Mouse (Mus musculus): Measurements from ENCODE around the gene Gm7138. TPM values are rescaled to one million over a fixed set of nuclear protein-coding genes. Genes with fewer than 3 reads are reported as not detected.
"Not testable (repeated sequence)": the region's sequence is repeated elsewhere in the genome, so short reads cannot be mapped to it uniquely, and the experiment has no call there.

Gm7138 gene
- not detected in 2 replicates for polyA plus RNA-seq (2012; rRNA removed)
- polyA plus RNA-seq (2014; fragmentation: Nextera tagmentation; extraction: Ambion mirVana) = not detected in 2 replicates

- WGBS = 25% methylated on average over 1 of the region's 1 CpGs
- ATAC-seq (ENCODE audit: low FRiP score, low read depth); H3K9me3 ChIP-seq (ENCODE audit: control insufficient read depth, low read length); DNase-seq (ENCODE audit: low spot score); H3K4me1 ChIP-seq (ENCODE audit: control insufficient read depth, insufficient read depth, low read length); H3K4me3 ChIP-seq (replicated peaks; ENCODE audit: low read length); H3K9ac ChIP-seq (ENCODE audit: low read depth, low read length, severe bottlenecking); H3K4me2 ChIP-seq (replicated peaks; ENCODE audit: low read depth, low read length, severe bottlenecking); H3K36me3 ChIP-seq (ENCODE audit: control insufficient read depth, insufficient read depth, low read length); H3K27me3 ChIP-seq (ENCODE audit: control insufficient read depth, insufficient read depth, low read length); H3K27ac ChIP-seq (replicated peaks; ENCODE audit: low read depth, low read length): not testable (repeated sequence)
These were observed at the start of gene Gm7138 for GRCm38 (mm10) chr10:77776844-77777243. Gene Gm7138 (minus strand): TSS chr10:77776944.

GRCm38 (mm10) chr10:77819203-77819602 lies 42.5 kb upstream of the Gm7138 start:
- Histone ChIP-seq H3K27ac (replicated peaks; ENCODE audit: low read depth, low read length) (no peak overlapping the region), H3K9ac (ENCODE audit: low read depth, low read length, severe bottlenecking) (no peak overlapping the region), H3K36me3 (ENCODE audit: control insufficient read depth, insufficient read depth, low read length) (no peaks in the 10 kb centered on the region), H3K4me2 (replicated peaks; ENCODE audit: low read depth, low read length, severe bottlenecking) (no peak overlapping the region), H3K4me3 (replicated peaks; ENCODE audit: low read length) (no peak overlapping the region), H3K27me3 (ENCODE audit: control insufficient read depth, insufficient read depth, low read length) (no peaks in the 10 kb centered on the region), H3K4me1 (ENCODE audit: control insufficient read depth, insufficient read depth, low read length) (no peaks in the 10 kb centered on the region), H3K9me3 (ENCODE audit: control insufficient read depth, low read length) (peaks cover 6% of the 10 kb centered on the region; the same call in 1 of the 2 replicates)
- ATAC-seq (ENCODE audit: low FRiP score, low read depth) = no peak
- 35% methylated on average over 4 of the region's 4 CpGs for WGBS
- no peak for DNase-seq (ENCODE audit: low spot score)
- no peak for TF ChIP-seq POLR2A (IDR thresholded peaks at IDR 0.05; ENCODE audit: borderline replicate concordance, extremely low read depth, insufficient read depth, insufficient read length)

GRCm38 (mm10) chr10:77818523-77818922 lies 41.8 kb upstream of the Gm7138 start:
- Histone ChIP-seq H3K9me3 (ENCODE audit: control insufficient read depth, low read length) (no peaks in the 10 kb centered on the region), H3K27me3 (ENCODE audit: control insufficient read depth, insufficient read depth, low read length) (no peaks in the 10 kb centered on the region), H3K4me3 (replicated peaks; ENCODE audit: low read length) (no peak overlapping the region), H3K27ac (replicated peaks; ENCODE audit: low read depth, low read length) (no peak overlapping the region), H3K9ac (ENCODE audit: low read depth, low read length, severe bottlenecking) (no peak overlapping the region), H3K36me3 (ENCODE audit: control insufficient read depth, insufficient read depth, low read length) (no peaks in the 10 kb centered on the region), H3K4me2 (replicated peaks; ENCODE audit: low read depth, low read length, severe bottlenecking) (no peak overlapping the region), H3K4me1 (ENCODE audit: control insufficient read depth, insufficient read depth, low read length) (no peaks in the 10 kb centered on the region)
- ATAC-seq (ENCODE audit: low FRiP score, low read depth) = no peak
- WGBS = 93% methylated on average over 4 of the region's 4 CpGs
- no peak for TF ChIP-seq POLR2A (IDR thresholded peaks at IDR 0.05; ENCODE audit: borderline replicate concordance, extremely low read depth, insufficient read depth, insufficient read length)
- DNase-seq (ENCODE audit: low spot score) = no peak

- Histone ChIP-seq H3K36me3 (ENCODE audit: control insufficient read depth, insufficient read depth, low read length) (no peaks in the 10 kb centered on the region), H3K27me3 (ENCODE audit: control insufficient read depth, insufficient read depth, low read length) (no peaks in the 10 kb centered on the region), H3K4me3 (replicated peaks; ENCODE audit: low read length) (no peak overlapping the region), H3K4me2 (replicated peaks; ENCODE audit: low read depth, low read length, severe bottlenecking) (no peak overlapping the region), H3K9ac (ENCODE audit: low read depth, low read length, severe bottlenecking) (no peak overlapping the region), H3K27ac (replicated peaks; ENCODE audit: low read depth, low read length) (no peak overlapping the region), H3K4me1 (ENCODE audit: control insufficient read depth, insufficient read depth, low read length) (no peaks in the 10 kb centered on the region), H3K9me3 (ENCODE audit: control insufficient read depth, low read length) (no peaks in the 10 kb centered on the region)
- no peak for ATAC-seq (ENCODE audit: low FRiP score, low read depth)
- no peak for TF ChIP-seq POLR2A (IDR thresholded peaks at IDR 0.05; ENCODE audit: borderline replicate concordance, extremely low read depth, insufficient read depth, insufficient read length)
- no peak for DNase-seq (ENCODE audit: low spot score)
- WGBS = 29% methylated on average over 5 of the region's 5 CpGs
These were observed 38.8 kb upstream of the Gm7138 start for GRCm38 (mm10) chr10:77815514-77815913.

- no peaks in the 10 kb centered on the region for H3K27me3 ChIP-seq (ENCODE audit: control insufficient read depth, insufficient read depth, low read length)
- no peak within 1 kb of the TSS for H3K4me2 ChIP-seq (replicated peaks; ENCODE audit: low read depth, low read length, severe bottlenecking)
- H3K9me3 ChIP-seq (ENCODE audit: control insufficient read depth, low read length) = no peaks in the 10 kb centered on the region
- ATAC-seq (ENCODE audit: low FRiP score, low read depth) = no peak
- TF ChIP-seq POLR2A (IDR thresholded peaks at IDR 0.05; ENCODE audit: borderline replicate concordance, extremely low read depth, insufficient read depth, insufficient read length) = no peak
- no peaks in the 10 kb centered on the region for H3K36me3 ChIP-seq (ENCODE audit: control insufficient read depth, insufficient read depth, low read length)
- no peak within 1 kb of the TSS for H3K4me3 ChIP-seq (replicated peaks; ENCODE audit: low read length)
- 48% methylated on average over 4 of the region's 4 CpGs for WGBS
- no peaks in the 10 kb centered on the region for H3K4me1 ChIP-seq (ENCODE audit: control insufficient read depth, insufficient read depth, low read length)
- no peak within 1 kb of the TSS for H3K27ac ChIP-seq (replicated peaks; ENCODE audit: low read depth, low read length)
- DNase-seq (ENCODE audit: low spot score) = no peak
- no peak within 1 kb of the TSS for H3K9ac ChIP-seq (ENCODE audit: low read depth, low read length, severe bottlenecking)
These were observed 37.6 kb upstream of the Gm7138 start, which contains the start of gene Gm2696 for GRCm38 (mm10) chr10:77814382-77814781. Gene Gm2696 (plus strand): TSS chr10:77814682.

- Histone ChIP-seq H3K9ac (ENCODE audit: low read depth, low read length, severe bottlenecking) (no peak within 1 kb of the TSS), H3K4me3 (replicated peaks; ENCODE audit: low read length) (no peak within 1 kb of the TSS), H3K36me3 (ENCODE audit: control insufficient read depth, insufficient read depth, low read length) (no peaks in the 10 kb centered on the region), H3K27me3 (ENCODE audit: control insufficient read depth, insufficient read depth, low read length) (no peaks in the 10 kb centered on the region), H3K9me3 (ENCODE audit: control insufficient read depth, low read length) (no peaks in the 10 kb centered on the region), H3K27ac (replicated peaks; ENCODE audit: low read depth, low read length) (no peak within 1 kb of the TSS), H3K4me1 (ENCODE audit: control insufficient read depth, insufficient read depth, low read length) (no peaks in the 10 kb centered on the region), H3K4me2 (replicated peaks; ENCODE audit: low read depth, low read length, severe bottlenecking) (no peak within 1 kb of the TSS)
- 75% methylated on average over 3 of the region's 5 CpGs for WGBS
- TF ChIP-seq POLR2A (IDR thresholded peaks at IDR 0.05; ENCODE audit: borderline replicate concordance, extremely low read depth, insufficient read depth, insufficient read length) = no peak
- ATAC-seq (ENCODE audit: low FRiP score, low read depth) = no peak
- DNase-seq (ENCODE audit: low spot score) = no peak
These were observed 35.0 kb upstream of the Gm7138 start, which contains the start of gene Gm9507 for GRCm38 (mm10) chr10:77811743-77812142. Gene Gm9507 (minus strand): TSS chr10:77811843.

Measured in limb, embryonic 14.5 days (tissue).